Mouse (Mus musculus) CD4-positive helper T cell, adult 2 months (primary cell): ENCODE measurements around the gene Rasgef1b.

Experiments
- DNase-seq: peaks from one replicate; pipeline ENCODE4 v3.0.0-alpha.2; 2012; ENCODE audit warnings: low read depth, missing footprints, low spot score

Rasgef1b gene

DNA sequence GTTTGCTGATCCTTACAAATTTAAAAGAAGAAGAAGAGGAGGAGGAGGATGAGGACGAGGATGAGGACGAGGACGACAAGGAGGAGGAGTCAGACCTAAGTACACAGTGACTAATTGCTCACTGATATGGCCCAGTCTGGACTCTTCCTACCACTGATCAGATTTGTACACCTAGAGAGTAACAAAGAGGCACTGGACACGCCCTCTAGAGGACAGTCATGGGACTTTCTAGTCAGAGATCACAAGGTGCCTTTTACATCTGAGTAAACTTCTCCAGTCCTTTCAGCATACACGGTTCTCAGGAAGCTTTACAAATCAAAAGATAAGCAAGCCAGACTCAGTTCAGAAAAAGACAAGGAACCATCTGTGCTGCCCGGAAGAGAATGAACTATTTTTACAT lies 20.2 kb downstream of the Rasgef1b start:
- no peak for DNase-seq

DNA sequence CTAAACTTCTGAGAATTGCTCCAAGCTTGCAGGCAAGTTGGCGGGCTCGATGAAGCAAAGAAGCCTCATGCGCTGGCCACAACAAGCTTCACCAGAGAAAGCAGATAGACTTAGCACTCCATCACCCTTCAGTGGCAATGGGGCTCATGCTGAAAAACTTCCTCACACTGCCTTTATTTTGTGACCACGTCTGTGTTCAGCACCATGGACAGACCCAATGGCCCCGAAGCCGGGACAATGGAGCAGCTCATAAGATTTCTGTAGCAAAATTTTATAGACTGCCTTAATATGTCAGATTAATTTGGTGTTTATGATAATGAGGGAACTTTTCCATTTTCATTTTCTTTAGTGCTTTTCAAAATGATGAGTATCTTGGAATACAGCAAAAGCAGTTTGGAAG lies 21.6 kb downstream of the Rasgef1b start:
- no peak for DNase-seq

DNA sequence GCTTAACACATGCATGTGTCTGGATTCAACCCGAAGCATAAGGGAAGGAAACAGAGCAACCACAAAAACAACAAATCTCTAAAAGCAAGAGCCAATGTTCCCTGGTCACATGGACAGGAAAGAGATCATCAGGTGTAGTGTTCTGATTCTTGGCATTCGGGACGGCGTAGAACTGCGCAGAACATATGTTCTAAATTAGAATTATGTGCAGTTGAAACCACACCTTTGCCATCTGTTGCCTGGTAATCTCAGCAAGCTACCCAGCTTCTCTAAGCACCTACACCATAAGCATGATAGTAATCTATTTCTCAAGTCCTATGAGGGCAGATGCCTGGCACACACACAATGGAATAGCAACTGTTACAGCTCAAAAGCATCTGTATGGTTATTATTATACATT lies 27.1 kb downstream of the Rasgef1b start:
- DNase-seq = no peak

DNA sequence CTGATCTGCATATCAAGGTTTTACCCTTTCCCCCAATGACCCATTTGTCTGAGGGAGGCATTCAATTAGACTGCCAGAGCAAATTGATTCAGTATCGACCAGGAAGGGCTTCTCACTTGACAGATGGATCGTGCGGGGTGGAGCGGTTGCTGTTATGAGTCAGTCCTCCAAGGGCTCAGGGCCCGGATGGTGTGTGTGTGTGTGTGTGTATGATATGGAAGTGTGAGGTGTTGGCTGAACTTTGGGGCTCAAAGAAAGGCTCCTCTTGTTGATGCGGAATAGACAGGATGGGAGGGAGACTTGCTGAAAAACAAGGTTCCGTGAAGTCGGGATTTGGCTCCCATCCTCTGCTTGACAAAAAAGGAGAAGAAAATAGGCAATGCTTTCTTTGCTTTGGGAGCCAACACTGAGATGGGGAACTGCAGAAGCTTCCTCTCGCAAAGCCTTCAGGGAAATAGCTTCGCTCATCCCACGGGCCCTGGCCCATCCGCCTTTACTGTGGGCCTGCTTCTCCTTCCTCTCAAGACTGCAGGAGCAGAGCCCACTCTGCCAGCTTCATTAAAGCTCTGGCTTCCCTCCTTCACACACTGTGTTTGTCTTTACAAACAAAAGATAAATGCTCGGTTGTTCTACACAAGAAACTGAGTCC lies 34.0 kb downstream of the Rasgef1b start:
- no peak for DNase-seq

- no peak for DNase-seq
Measured at GRCm38 (mm10) chr5:99689909-99690308, 39.0 kb downstream of the Rasgef1b start.

DNA sequence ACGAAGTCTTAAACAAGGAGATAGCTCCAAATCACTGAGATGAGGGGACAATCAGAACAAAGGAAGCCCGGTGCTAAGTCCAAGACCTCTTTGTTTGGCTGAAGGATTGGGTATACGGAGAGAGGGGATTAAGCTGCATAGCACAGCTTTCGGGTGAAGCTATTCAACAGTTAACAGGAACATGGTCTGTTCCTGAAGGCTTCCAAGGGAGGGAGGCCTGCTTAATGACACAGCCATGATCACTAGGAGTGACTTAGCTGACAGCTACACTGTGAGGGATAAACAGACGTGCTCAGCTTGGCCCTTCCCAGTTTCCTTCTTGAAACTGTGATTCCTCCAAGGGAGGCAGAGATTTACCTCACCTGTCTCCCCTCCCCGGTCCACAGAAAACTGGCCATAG lies 41.0 kb downstream of the Rasgef1b start:
- no peak for DNase-seq

DNA sequence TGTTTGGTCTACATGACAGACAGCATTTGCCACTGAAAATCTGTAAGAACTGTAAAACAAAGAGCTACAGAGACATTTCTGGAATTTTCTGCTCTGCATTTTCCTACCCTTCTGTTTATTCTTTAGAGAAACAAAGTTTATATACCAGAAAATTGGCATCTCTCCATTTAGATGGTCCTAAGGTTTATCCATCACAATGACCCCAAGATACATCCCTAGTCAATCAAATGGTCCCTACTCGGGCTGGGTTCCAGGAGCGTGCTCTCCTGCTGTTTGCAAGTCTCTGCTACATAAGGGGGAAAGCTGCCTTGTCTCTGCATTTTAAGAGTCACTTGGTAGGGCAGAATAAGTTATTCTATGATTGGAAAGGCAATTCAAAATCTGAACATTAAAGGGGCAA lies 44.8 kb downstream of the Rasgef1b start:
- no peak for DNase-seq

- DNase-seq = no peak
Measured at GRCm38 (mm10) chr5:99669971-99670571, 58.8 kb downstream of the Rasgef1b start.

DNA sequence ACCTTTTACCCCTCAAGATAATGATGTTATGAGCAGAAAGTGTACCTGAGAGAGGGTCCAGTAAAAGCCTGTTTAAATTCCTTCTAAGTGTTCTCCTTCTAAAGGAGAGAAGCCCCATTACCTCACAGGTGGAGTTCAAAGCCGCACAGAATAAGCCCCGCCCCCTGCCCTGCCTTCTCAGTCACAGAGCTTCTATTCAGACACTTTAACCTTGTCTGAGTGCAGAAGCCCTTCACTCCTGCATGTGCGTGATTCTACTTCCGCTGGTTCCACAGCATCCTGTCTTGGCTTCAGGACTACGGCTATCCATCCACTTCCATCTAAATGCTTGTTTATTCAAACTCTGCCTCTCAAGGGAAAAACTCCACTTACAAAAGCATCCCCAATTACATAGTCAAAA lies 72.8 kb downstream of the Rasgef1b start:
- no peak for DNase-seq

- DNase-seq = no peak
Measured at GRCm38 (mm10) chr5:99652931-99653330, 75.9 kb downstream of the Rasgef1b start.

GRCm38 (mm10) chr5:99641407-99641806 lies 87.5 kb downstream of the Rasgef1b start:
- DNase-seq = no peak

- no peak for DNase-seq
Measured at GRCm38 (mm10) chr5:99636575-99636974, 92.3 kb downstream of the Rasgef1b start.

- peak; percentile 2 for DNase-seq
Measured at GRCm38 (mm10) chr5:99634010-99634541, 94.8 kb downstream of the Rasgef1b start.

GRCm38 (mm10) chr5:99633548-99633947 lies 95.3 kb downstream of the Rasgef1b start:
- no peak for DNase-seq

DNA sequence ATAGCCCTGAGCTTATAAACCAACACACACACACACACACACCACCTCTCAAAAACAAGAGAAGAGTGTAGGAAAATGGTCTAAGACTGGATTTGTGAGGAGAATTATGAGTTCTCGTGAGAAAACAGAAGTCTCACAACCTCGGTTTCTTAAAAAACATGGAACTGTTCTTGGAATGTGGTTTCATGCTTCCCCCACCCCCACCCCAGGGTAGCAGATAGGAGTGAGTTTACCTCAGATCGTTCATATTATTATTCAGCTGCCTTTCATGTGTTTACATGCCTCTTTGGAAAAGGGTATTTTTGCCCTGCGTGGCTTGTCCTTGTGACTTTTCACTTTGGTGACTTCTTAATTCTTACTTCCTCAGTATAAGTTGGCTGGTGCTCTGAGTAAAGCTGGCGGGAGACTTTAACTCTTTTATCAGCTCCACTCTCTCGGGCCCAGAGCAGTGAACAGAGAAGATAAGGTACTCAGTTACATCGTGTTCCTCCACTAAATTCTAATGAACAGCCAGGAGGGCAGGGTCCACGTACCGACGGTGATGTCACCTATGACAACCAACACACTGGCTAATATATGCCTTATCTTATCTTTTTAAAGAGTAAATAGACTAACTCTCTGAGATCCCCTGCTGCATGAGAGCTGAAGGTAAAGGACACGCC lies 96.1 kb downstream of the Rasgef1b start:
- DNase-seq = no peak

GRCm38 (mm10) chr5:99630087-99630486 lies 98.8 kb downstream of the Rasgef1b start:
- peak; percentile 27 for DNase-seq

DNA sequence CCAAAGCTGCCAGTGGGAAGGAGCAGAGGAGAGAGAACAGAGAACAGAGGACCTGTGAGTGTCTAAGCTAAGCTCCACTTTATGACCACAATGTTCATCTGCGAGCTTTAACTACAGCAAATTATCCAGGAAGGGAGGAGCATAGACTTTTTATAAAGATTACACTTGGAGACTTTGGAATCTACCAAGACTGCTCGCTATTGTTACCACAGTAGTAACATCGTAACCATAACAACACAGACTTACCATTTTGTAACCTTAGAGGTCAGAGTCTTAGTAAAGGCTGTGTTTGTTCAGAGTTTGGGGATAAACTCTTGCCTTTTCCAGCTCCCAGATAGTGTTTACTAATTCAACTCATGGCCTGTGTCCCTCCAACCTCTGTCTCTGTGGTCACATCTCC lies 103.3 kb downstream of the Rasgef1b start:
- no peak for DNase-seq

DNA sequence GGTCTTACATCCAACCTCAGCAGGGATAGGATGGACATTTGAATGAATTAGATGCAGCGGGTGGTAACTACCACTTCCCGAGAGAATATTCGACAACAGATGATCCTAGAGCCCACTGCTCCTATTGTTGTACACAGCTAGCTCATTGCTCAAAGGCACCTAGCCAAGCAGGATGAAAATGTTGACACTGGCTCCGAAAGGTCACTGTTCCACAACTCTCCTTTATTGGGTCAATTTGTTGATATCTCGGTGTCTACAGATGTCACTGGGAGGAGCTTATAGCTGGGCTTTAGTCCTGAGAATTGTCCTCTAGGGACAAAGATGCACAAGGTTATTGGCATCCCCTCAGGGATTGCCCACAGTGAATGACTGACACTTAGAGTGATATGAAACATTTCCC lies 108.1 kb downstream of the Rasgef1b start:
- DNase-seq = no peak

DNA sequence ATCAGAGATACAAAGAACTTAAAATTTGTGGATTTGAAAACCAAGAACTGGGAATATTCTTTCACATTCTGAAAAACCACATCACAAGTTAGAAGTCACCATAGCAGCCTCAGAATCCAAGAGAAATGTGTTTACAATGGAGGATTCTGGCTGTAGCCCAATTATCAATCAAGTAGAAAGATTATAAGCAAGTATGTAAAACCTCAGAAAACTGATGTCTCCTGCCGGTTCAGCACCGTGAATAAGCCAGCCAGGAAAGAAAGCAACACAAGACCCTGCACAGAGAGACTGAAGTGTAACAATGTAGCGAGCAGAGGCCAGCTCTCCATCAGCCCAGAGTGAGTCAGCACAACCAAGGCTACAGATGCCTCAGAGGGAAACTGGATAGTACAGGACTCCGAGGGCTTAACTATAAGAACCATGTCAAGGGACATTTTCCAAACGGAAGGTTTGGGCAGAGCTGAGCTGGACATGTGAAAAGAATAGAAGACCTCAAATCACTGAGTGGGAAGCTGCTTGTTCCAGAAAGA lies 111.5 kb downstream of the Rasgef1b start:
- DNase-seq = no peak

DNA sequence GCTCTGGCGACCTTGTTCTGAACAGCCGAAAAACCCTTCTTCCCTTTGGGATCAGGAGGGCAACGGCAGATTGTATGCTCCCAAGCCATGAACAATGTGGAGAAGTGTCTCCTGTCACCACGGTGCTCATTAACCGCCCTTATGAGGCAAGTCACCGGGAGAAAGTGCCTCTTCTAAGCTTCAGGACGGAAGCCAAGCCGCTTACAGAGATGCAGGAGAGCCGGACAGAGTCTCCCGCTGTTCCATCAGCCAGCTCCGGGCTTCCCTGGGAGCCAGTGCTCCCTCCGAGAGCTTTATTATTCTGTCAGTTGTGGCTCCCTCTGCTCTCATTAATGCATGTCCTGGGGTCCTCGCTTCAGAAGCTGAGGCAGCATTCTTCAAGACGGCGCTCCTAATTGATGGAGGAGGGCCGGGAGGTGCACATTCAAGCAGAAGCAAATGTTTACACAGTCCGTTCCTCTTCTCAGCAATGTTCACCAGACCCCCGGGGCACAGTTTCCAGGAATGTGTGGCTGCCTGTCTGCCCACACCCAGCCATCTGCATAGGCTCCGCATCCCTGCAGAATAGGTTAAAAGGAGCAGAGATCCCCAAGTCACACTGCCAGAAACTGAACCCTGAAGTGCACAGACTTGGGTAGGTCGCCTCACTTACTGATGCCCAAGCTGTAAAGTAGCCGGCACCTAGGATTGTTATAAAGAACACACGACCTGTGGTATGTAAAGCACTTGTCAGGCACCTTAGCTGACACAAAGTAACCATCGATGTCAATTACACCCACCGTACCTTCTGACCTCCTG lies 115.3 kb downstream of the Rasgef1b start:
- DNase-seq = no peak

- no peak for DNase-seq
Measured at GRCm38 (mm10) chr5:99607602-99608001, 121.3 kb downstream of the Rasgef1b start.
